Mouse (Mus musculus) macrophage (primary cell): ENCODE results near the gene Pax3. TPM values are rescaled to one million over a fixed set of nuclear protein-coding genes. Genes with fewer than 3 reads are reported as not detected.

Experiments
- H3K27ac ChIP-seq: fragments of 350-480 bp; formaldehyde crosslinking; 2 replicates; pipeline ENCODE4 v1.9.0; 2021
- H3K36me3 ChIP-seq: fragments of 350-480 bp; formaldehyde crosslinking; 2 replicates; pipeline ENCODE4 v1.9.0; 2021; ENCODE audit errors: inconsistent target
- H3K4me3 ChIP-seq: fragments of 350-480 bp; formaldehyde crosslinking; 2 replicates; pipeline ENCODE4 v1.9.0; 2021; ENCODE audit errors: inconsistent target
- H3K79me2 ChIP-seq: fragments of 350-480 bp; formaldehyde crosslinking; 2 replicates; pipeline ENCODE4 v1.9.0; 2021; ENCODE audit errors: inconsistent target
- WGBS: methylation state at CpG from one replicate; pipeline ENCODE4 v1.1.7; 2026; ENCODE audit warnings: inconsistent platforms; ENCODE audit not compliant: missing documents; 5-methylcytosine and 5-hydroxymethylcytosine counted together
- polyA plus RNA-seq: library from polyadenylated mRNA; stranded (reverse); fragments of 250-400 nt; gene quantifications from 3 replicates; pipeline ENCODE4 v1.2.4, GENCODE M21; 2018; ENCODE audit warnings: inconsistent platforms

Gene Pax3
- polyA plus RNA-seq, 1 experiment from 2014 or later = not detected

DNA sequence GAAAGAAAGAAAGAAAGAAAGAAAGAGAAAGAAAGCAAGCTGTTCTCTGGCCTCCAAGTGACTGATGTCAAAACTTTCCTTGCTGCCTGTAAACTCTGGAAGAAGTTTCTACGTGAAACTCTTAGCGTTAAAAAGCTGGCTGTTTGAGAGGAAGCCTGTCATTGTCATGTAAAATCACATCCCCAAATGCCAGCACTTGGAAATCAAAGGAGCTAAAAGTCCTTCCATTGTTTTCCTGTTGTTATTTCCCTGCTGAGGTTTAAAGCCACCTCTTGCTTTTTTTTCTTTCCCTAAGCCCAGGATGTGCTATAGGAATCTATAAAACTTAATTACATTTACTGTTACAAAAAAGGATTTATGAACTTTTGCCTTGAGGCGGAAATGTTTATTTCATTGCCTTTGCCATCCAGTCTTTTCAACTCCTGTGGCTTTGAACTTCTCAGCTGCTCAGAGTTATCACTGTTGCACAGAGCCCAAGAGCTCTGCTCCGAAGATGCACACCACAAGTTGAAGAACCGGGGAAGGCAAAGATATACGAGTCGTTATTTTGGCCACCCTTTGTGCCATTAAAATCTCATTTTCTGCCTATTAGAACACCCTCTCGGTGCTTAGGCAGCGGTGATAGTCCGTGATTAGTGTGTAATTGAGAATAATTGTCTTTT lies 76.9 kb downstream of the Pax3 start:
- Histone ChIP-seq H3K27ac (no peak overlapping the region), H3K36me3 (no peaks in the 10 kb centered on the region)
- WGBS = 17% methylated on average over 10 of the region's 10 CpGs

DNA sequence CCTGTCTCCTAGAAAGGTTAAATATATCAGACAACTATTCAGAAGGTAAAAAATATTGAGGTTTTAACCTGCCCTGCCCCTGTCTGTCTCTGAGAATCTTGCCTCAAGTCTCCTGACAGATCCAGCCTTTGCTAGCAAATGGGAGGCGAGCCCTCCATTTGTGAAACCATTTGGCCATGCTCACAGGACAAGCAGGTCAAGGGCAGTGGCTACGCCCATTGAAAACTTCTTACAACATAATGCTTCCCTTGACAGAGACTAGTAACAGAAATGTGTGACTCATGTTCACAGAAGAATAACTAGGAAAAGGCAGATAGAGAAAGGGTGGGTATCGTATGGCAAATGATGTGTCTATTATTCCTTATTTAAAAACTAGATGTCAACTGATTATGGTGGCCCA lies 80.9 kb downstream of the Pax3 start:
- no peaks in the 10 kb centered on the region for H3K36me3 ChIP-seq
- no peaks in the 10 kb centered on the region for H3K79me2 ChIP-seq
- no peak overlapping the region for H3K27ac ChIP-seq
- H3K4me3 ChIP-seq = no peak overlapping the region
- 83% methylated on average over 3 of the region's 3 CpGs for WGBS

More for the DNA sequence above, 76.9 kb downstream of the Pax3 start:
- Histone ChIP-seq H3K79me2 (no peaks in the 10 kb centered on the region), H3K4me3 (no peak overlapping the region)

DNA sequence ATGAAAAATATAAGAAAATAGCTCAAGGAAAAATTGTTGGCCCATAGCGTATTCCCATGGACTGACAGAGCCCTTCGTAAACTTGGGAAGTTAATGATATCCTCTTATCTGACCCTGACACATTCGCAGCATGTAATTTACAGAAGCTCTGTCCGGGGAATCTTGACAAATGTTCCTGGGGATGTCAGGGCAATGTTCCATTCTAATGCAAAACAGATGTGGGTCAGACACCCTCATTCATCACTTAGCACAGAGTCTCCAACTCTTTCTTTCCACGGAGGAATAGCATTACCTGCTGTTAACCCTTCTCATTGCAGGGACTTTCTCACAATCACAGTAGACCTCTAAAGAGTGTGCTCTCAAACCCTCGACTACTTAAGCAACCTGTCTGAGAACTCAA lies 86.6 kb downstream of the Pax3 start:
- Histone ChIP-seq H3K27ac (no peak overlapping the region), H3K4me3 (no peak overlapping the region), H3K79me2 (no peaks in the 10 kb centered on the region), H3K36me3 (no peaks in the 10 kb centered on the region)
- 56% methylated on average over 6 of the region's 6 CpGs for WGBS

DNA sequence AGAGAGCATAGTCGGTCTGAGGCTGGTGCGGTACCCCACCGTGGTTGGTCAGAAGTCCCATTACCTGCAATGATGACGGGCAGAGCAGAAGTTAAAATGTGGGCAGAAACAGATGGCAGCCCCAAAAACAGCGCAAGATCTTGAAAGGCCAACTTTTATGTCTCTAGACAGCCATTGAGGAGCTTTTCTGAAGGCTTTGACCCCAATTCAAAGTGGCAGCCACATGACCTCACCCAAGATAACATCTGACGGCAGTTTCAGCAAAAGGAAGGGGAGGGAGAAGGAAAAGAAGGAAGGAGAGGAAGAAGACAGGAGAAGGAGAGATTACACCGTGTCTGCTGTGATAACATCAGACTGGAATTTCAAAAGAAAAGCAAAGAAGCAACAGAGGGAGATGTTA lies 93.4 kb downstream of the Pax3 start:
- Histone ChIP-seq H3K27ac (no peak overlapping the region), H3K79me2 (no peaks in the 10 kb centered on the region), H3K36me3 (no peaks in the 10 kb centered on the region), H3K4me3 (no peak overlapping the region)
- WGBS = 71% methylated on average over 7 of the region's 7 CpGs

DNA sequence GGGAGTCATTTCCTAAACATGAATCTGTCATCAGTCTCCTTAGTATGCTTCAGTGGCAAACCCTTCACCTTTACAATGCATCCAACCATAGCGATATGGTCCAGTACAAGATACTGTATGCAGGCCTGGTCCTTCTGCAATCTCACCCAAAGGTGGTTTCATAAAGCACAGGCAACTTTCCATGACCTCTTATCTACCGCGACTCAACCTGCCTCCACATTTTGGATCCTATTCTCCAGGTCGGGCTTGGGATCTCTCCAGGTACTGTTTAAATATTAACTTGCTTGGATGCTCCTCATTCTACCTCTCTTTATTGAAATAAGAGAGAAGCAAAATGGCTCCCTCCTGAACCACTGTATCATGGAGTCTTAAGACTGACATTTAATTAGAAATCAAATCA lies 103.3 kb downstream of the Pax3 start:
- 98% methylated on average over 4 of the region's 4 CpGs for WGBS
- Histone ChIP-seq H3K4me3 (no peak overlapping the region), H3K79me2 (no peaks in the 10 kb centered on the region)

DNA sequence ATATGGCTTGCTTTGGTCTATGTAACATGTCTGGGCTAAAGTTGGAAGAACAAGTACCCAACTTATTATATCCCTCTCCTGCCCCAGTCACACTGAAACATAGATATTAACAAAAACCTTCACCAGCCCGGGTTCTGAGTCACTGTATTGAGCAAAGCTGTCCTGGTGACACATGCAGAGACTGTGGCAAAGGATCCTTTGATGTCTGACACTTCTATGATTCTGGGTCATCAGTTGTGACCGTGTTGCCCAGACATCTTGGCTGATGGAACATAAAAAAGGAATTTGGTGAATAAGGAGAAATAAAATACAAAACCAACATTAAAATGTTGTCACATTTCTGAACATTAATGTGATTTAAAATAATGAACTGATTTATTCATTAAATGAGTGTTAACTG lies 108.3 kb downstream of the Pax3 start:
- Histone ChIP-seq H3K79me2 (no peaks in the 10 kb centered on the region), H3K36me3 (no peaks in the 10 kb centered on the region), H3K4me3 (no peak overlapping the region), H3K27ac (no peak overlapping the region)
- WGBS = 66% methylated on average over 2 of the region's 2 CpGs

More for the DNA sequence above, 103.3 kb downstream of the Pax3 start:
- H3K36me3 ChIP-seq = no peaks in the 10 kb centered on the region
- no peak overlapping the region for H3K27ac ChIP-seq

DNA sequence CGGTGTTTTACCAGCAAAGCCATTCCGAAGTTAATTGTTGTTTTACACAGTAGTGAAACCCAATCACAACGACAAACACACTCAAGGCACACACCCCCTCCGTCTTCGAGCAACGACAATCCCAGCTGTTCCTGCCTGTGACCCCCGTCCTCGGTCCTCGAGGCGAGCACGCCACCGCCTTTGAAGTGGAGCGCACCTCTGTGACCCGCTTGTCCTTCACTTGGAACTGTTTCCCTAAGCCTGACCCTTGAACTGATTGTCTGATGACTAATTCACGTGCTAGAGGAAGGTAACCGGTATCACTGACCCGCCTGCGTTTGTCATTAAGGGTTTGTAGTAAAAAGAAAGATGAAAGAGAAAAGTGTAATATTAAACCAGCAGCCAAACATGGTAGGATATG lies 115.2 kb downstream of the Pax3 start:
- Histone ChIP-seq H3K79me2 (no peaks in the 10 kb centered on the region), H3K27ac (no peak overlapping the region), H3K4me3 (no peak overlapping the region), H3K36me3 (no peaks in the 10 kb centered on the region)
- WGBS = 82% methylated on average over 16 of the region's 18 CpGs

DNA sequence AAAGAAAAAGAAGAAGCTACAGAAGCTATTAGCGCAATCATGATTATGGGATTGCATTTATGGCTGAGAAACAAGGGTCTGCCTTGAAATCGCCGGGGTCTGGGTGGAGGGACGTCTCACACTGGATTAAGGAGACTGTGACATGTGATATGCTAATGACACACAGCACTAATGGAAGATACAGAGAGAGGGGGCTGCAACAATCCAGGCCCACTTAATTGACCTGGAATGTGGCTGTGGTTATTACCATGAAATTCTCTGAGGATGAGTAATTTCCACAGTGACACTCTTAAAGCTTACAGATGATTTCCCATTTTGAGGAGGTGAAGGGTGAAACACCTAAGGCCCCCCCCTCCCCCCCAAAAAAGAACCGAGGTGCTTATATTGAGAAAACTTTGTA lies 136.1 kb downstream of the Pax3 start:
- Histone ChIP-seq H3K79me2 (no peaks in the 10 kb centered on the region), H3K36me3 (no peaks in the 10 kb centered on the region), H3K4me3 (no peak overlapping the region), H3K27ac (no peak overlapping the region)
- 88% methylated on average over 5 of the region's 5 CpGs for WGBS

DNA sequence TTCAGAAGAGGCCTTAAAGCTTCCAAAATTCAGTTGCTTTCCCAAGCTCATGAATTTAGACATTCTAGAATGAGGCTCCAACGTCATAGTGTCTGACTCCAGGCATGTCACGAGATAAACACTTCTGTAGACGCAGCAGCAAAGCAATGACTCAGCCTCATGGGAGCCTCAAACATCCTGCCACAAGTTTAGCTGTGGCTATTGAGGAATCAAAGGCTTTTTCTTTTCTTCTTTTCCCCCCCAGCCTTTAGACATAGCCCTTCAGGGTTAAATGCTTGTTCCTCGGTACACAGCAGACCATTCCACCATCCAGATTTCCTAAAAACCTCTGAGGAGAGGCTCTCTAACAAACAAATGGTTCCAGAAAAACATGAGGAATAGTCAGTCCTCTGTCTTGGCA lies 139.0 kb downstream of the Pax3 start:
- Histone ChIP-seq H3K79me2 (no peaks in the 10 kb centered on the region), H3K4me3 (no peak overlapping the region), H3K36me3 (no peaks in the 10 kb centered on the region), H3K27ac (no peak overlapping the region)
- WGBS = 40% methylated on average over 4 of the region's 4 CpGs

DNA sequence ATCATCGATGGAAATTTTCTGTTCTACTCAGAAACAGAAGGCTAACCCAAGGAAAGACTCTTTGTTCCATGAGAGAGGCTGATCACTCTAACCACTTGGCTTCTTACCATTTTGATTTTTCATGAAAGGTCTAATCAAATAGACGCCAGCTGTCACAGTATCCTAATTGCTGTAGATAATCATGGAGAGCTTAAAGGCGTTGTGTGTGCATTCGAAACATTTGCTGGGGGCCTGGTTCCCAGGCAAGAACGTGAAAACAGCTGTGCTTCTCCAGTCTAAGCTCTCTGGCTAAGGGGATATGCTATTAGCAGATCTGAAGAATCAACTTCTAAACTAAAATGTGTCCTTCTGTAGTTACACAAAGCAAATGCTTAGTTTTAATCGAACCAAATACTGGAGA lies 143.3 kb downstream of the Pax3 start:
- Histone ChIP-seq H3K27ac (no peak overlapping the region), H3K4me3 (no peak overlapping the region), H3K79me2 (no peaks in the 10 kb centered on the region), H3K36me3 (no peaks in the 10 kb centered on the region)
- 83% methylated on average over 6 of the region's 6 CpGs for WGBS

Other genes with a start within 250 kb of the Pax3 start
- gene Sgpp2, start 113.2 kb upstream of the Pax3 start, polyA plus RNA-seq = not detected in 3 replicates